In genomic region chr4:97710048-97710765, GRCm38 (mm10) we compare ENCODE assay signal across 13 mouse cellular contexts.
DNase-seq lines count a peak whose midpoint lies in the region; ATAC-seq and TF ChIP-seq lines count a peak whose summit lies in the region.
"Had no signal": no experiment of that assay in that cellular context is flagged by ENCODE, and none has a peak within 500 bp of the region (broad histone marks: within the 10 kb centered on the region; RNA-seq: fewer than 3 reads in every experiment).

No protein-coding gene starts in this region.

- no peak overlapping the region for H3K4me2 ChIP-seq in forebrain, embryonic 16.5 days (ENCODE audit: low read length)
- H3K4me2 ChIP-seq in midbrain, embryonic 14.5 days (ENCODE audit: low read length), result no peak overlapping the region
- H3K4me2 ChIP-seq: kidney, embryonic 15.5 days; liver, embryonic 12.5 days had no signal

- in situ Hi-C loops in ES-E14 (cut with MboI; ENCODE audit: low sequenced_read_pairs in 2 of 2, unreplicated experiment in 2 of 2), result no loop called here

- no peaks in the 10 kb centered on the region for H3K27me3 ChIP-seq in forebrain, embryonic 16.5 days (replicated peaks; ENCODE audit: control insufficient read depth, insufficient read depth, low read length)
- no peaks in the 10 kb centered on the region for H3K27me3 ChIP-seq in midbrain, embryonic 14.5 days (ENCODE audit: control insufficient read depth, insufficient read depth, low read length)

- DNase-seq in heart, adult 11 months, result peak; percentile 71
- no peak for DNase-seq in heart, postnatal 4 days
- no peak for DNase-seq in ES-E14 (ENCODE audit: low read depth, low spot score)
- DNase-seq in midbrain, embryonic 14.5 days, result peak; percentile 45
- no peak for DNase-seq in left cerebral cortex, adult 11 months (ENCODE audit: low spot score)
- no peak for DNase-seq in cerebellum, adult 8-10 months
- DNase-seq: adrenal gland, postnatal 25 days; lung, postnatal 14 days had no signal

- H3K4me1 ChIP-seq in ES-E14 (ENCODE audit: control insufficient read depth in 2 of 2, insufficient read depth in 2 of 2, low read length in 2 of 2, poor library complexity in 1 of 2), result no peaks in the 10 kb centered on the region
- peaks cover 28% of the 10 kb centered on the region for H3K4me1 ChIP-seq in forebrain, embryonic 16.5 days (replicated peaks; ENCODE audit: control insufficient read depth, insufficient read depth, low read length)
- peaks cover 6% of the 10 kb centered on the region; the same call in 1 of the 2 replicates for H3K4me1 ChIP-seq in midbrain, embryonic 14.5 days (ENCODE audit: control insufficient read depth, insufficient read depth, low read length)
- H3K4me1 ChIP-seq: liver, embryonic 12.5 days had no signal

- no peaks in the 10 kb centered on the region for H3K36me3 ChIP-seq in ES-E14 (ENCODE audit: control insufficient read depth, insufficient read depth, low read length, poor library complexity, severe bottlenecking)
- no peaks in the 10 kb centered on the region for H3K36me3 ChIP-seq in forebrain, embryonic 16.5 days (ENCODE audit: control insufficient read depth, insufficient read depth)
- H3K36me3 ChIP-seq in midbrain, embryonic 14.5 days (ENCODE audit: control insufficient read depth, insufficient read depth, low read length), result no peaks in the 10 kb centered on the region
- H3K36me3 ChIP-seq: kidney, embryonic 15.5 days; liver, embryonic 12.5 days had no signal

- peak; percentile 78 for ATAC-seq in forebrain, embryonic 16.5 days
- 0 out of 2 replicates have a peak, but pooled peaks have one; percentile 32 for ATAC-seq in midbrain, embryonic 14.5 days (ENCODE audit: low FRiP score, low TSS enrichment)
- no peak for ATAC-seq in megakaryocyte progenitor cell, adult 5-6 weeks (replicated peaks; ENCODE audit: poor library complexity)
- ATAC-seq: liver, embryonic 12.5 days had no signal

- no peaks in the 10 kb centered on the region for H3K9me3 ChIP-seq in ES-E14 (ENCODE audit: control insufficient read depth, insufficient read depth, low read depth, low read length)
- H3K9me3 ChIP-seq in forebrain, embryonic 16.5 days (ENCODE audit: control insufficient read depth, low read length), result no peaks in the 10 kb centered on the region
- no peaks in the 10 kb centered on the region for H3K9me3 ChIP-seq in midbrain, embryonic 14.5 days (ENCODE audit: control insufficient read depth, low read length)
- H3K9me3 ChIP-seq: kidney, embryonic 15.5 days; liver, embryonic 12.5 days had no signal

- no peak overlapping the region for H3K27ac ChIP-seq in ES-E14 (ENCODE audit: insufficient read depth, low read depth, low read length, poor library complexity, severe bottlenecking)
- no peak overlapping the region for H3K27ac ChIP-seq in forebrain, embryonic 16.5 days (ENCODE audit: low read length)
- H3K27ac ChIP-seq in midbrain, embryonic 14.5 days (replicated peaks; ENCODE audit: low read depth, low read length), result no peak overlapping the region
- H3K27ac ChIP-seq: kidney, embryonic 15.5 days; layer of hippocampus, adult 2 months; liver, embryonic 12.5 days had no signal

- H3K9ac ChIP-seq in ES-E14 (ENCODE audit: insufficient read depth, low read depth, low read length, poor library complexity, severe bottlenecking), result no peak overlapping the region
- no peak overlapping the region for H3K9ac ChIP-seq in forebrain, embryonic 16.5 days (replicated peaks; ENCODE audit: low read depth, low read length)
- no peak overlapping the region for H3K9ac ChIP-seq in midbrain, embryonic 14.5 days (replicated peaks; ENCODE audit: low read length)
- H3K9ac ChIP-seq: kidney, embryonic 15.5 days; liver, embryonic 12.5 days had no signal

- H3K4me3 ChIP-seq in ES-E14 (ENCODE audit: insufficient read depth in 1 of 2, low read depth in 1 of 2, low read length in 2 of 2, poor library complexity in 1 of 2, severe bottlenecking in 1 of 2), result no peak overlapping the region
- H3K4me3 ChIP-seq in forebrain, embryonic 16.5 days (replicated peaks; ENCODE audit: low read length), result no peak overlapping the region
- no peak overlapping the region for H3K4me3 ChIP-seq in midbrain, embryonic 14.5 days (replicated peaks; ENCODE audit: low read depth, low read length)
- H3K4me3 ChIP-seq: kidney, embryonic 15.5 days; layer of hippocampus, adult 2 months; liver, embryonic 12.5 days had no signal

- 26% methylated on average over 9 of the region's 9 CpGs for WGBS in forebrain, embryonic 16.5 days
- 34% methylated on average over 9 of the region's 9 CpGs for WGBS in midbrain, embryonic 14.5 days

TF ChIP-seq in ES-E14, 5 proteins besides CTCF, POLR2A, EP300 and RAD21:
- TF ChIP-seq HCFC1 (IDR thresholded peaks at IDR 0.05; ENCODE audit: borderline replicate concordance, insufficient read depth, low read length) (no peak), ZNF384 (IDR thresholded peaks at IDR 0.05; ENCODE audit: low read depth, low read length) (no peak), ZC3H11A (IDR thresholded peaks at IDR 0.05; ENCODE audit: borderline replicate concordance, low read depth, low read length) (no peak), MAFK (IDR thresholded peaks at IDR 0.05; ENCODE audit: insufficient read depth, low read depth, low read length) (peak; percentile 77)

Comparison
In these comparisons a context has a peak if more than half of its experiments do, and no peak if none do; other contexts are left out.
1. DNase-seq: peak in heart, adult 11 months (single experiment) and midbrain, embryonic 14.5 days (single experiment); none in heart, postnatal 4 days (single experiment), ES-E14 (single experiment), left cerebral cortex, adult 11 months (single experiment) and cerebellum, adult 8-10 months (single experiment).